Mouse (Mus musculus): ENCODE measurements around the gene Ptgfrn. TPM values are rescaled to one million over a fixed set of nuclear protein-coding genes. Genes with fewer than 3 reads are reported as not detected.

Gene Ptgfrn
- polyA plus RNA-seq (2015; fragmentation: Nextera tagmentation; extraction: Ambion mirVana): 4.1 and 5.0 TPM in 2 replicates

GRCm38 (mm10) chr3:101110043-101110837, at the start of gene Ptgfrn:
Gene Ptgfrn, minus strand, starts transcription at chr3:101110278.

GRCm38 (mm10) chr3:101029339-101029738, 80.7 kb downstream of the Ptgfrn start, which contains the start of gene Cd101:
Gene Cd101, minus strand, starts transcription at chr3:101029556.

Other genes starting within 250 kb of the Ptgfrn start
- 4.9 and 6.5 TPM in 2 replicates for gene Trim45, start 188.1 kb downstream of the Ptgfrn start, polyA plus RNA-seq (2015; fragmentation: Nextera tagmentation; extraction: Ambion mirVana)
- 2.5 and 3.2 TPM in 2 replicates for gene Ttf2, start 140.6 kb downstream of the Ptgfrn start, polyA plus RNA-seq (2015; fragmentation: Nextera tagmentation; extraction: Ambion mirVana)
- gene Cd101, start 80.7 kb downstream of the Ptgfrn start, polyA plus RNA-seq (2015; fragmentation: Nextera tagmentation; extraction: Ambion mirVana): 0.08 and 0.09 TPM in 2 replicates
- 0.23 and 0.30 TPM in 2 replicates for gene Cd2, start 177.7 kb upstream of the Ptgfrn start, polyA plus RNA-seq (2015; fragmentation: Nextera tagmentation; extraction: Ambion mirVana)

All from neural tube, postnatal 0 days (tissue).